Mouse (Mus musculus): ENCODE results near the gene Ide.

Gene Ide

DNA sequence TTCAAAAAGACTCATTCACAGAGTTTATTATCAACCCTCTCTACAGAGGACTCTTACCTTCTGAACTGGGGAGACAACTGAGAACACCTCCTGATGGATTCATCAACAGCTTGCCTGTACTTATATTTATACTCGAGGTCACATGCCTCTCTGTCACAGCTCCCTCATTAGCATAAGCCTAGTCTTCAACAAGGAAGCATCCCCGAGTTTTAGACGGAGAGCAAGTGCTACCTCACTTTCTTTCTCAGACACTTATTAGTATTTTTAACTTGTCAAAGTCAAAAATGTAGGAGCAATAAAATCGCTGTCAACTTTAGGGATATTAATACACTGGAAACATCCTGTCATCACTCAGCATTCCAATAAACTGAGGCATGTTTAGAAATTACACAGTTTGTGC lies at the start of gene Ide:
Ide (minus strand) TSS at position 101 of the 400 bp plus-strand sequence.
- DNase-seq, result no peak

- DNase-seq, result no peak
Measured at GRCm38 (mm10) chr19:37386126-37386525, 48.5 kb upstream of the Ide start.

- DNase-seq, result no peak
Measured at GRCm38 (mm10) chr19:37378816-37379215, 41.2 kb upstream of the Ide start.

GRCm38 (mm10) chr19:37377404-37377990 lies 39.8 kb upstream of the Ide start:
- no peak for DNase-seq

DNA sequence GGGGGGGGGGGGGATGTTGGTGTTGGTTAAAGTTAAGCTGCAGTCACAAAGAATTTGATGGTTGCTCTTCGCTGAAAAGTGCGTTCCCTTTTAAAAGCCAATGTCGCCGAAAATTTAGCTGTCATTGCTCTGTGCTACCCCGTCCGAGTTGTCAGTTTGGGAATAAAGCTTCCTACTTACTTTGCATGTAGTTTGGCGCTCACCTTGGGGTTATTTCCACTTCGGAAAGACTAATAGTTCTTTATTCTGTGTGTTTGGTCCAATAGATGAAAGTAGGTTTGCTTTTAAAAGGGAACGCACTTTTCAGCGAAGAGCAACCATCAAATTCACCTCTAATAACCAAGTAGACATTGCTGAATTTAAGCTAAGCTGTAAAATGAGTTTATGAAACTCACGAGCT lies 39.2 kb upstream of the Ide start:
- no peak for DNase-seq

DNA sequence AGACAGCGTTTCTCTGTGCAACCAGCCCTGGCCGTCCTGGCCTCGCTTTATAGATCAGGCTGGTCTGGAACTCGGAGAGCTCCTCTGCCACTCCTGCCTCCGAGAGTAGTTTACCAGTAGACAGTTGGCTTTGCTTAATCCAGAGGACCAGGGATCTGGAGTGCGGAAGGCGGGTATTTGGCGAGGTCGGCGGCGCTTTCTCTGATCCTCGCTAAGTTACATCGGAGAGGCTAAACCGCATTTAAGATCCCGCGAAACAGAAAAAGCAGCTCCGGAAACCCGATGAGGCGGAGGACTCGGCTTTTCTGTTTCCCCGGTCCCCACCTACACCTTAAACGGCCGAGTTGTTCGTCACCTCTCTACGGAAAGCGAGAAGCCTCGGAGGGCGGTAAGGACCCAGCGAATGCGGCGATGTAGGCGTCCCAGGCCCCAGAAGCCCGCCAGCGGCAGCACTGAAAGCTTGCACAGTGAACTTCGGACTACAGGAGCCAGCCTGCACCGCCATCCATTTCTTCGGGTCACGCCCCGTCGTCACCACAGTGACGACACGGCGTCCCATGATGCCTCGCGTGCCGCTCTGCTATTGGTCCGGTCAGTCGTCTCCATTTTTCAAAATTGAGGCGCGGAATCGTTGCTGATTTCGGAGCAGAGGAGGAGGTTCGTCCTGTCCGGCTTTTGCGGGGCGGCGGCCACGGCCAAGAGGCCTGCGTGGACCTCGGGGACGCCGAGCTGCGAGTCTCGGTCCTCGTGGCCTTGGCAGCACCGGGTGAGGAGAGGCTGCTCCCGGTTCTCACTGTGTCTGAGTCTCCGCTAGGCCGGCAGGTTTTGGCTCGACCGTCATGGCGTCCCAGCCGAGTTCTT lies 38.3 kb upstream of the Ide start, which contains the start of gene Kif11:
Kif11 (plus strand) TSS at position 649 of the 861 bp plus-strand sequence.
- peak; percentile 97 for DNase-seq

DNA sequence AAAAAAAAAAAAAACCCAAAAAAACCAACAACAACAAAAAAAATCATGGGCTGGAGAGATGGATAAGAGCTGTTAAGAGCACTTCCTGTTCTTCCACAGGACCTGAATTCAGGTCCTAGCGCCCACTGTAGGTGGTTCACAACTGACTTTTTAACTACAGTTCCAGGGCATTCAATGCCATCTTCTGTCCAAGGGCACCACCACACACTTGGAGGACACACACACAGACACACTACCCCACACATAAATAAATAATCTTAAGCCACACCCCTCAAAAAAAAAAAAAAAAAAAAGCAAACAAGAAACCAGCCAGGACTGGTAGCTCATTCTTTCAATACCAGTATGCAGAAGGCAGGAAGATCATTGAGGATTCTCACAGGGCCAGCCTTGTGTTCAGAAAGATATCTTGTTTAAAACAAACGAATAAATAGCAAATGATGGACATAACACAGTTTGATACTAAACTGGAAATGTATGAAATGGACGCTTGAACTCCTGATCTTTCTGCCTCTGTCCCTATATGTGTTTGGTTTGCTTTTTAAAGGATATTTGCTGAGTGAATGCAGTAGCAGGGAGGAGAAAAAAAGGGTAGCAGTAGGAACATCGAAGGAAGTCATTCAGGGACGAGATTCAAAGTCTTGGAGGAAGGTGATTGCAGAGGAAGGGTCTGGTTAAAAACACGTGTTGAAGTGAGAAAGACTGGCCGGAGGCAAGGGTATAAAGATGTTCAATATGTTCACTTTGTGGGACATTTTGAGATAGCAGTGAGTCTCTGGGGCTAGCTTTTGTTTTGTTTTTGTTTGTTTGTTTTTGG lies 37.5 kb upstream of the Ide start:
- no peak for DNase-seq

GRCm38 (mm10) chr19:37370356-37370755 lies 32.7 kb upstream of the Ide start:
- DNase-seq, result peak; percentile 11 to 23

- no peak for DNase-seq
Measured at GRCm38 (mm10) chr19:37369921-37370320, 32.3 kb upstream of the Ide start.

GRCm38 (mm10) chr19:37368990-37369389 lies 31.3 kb upstream of the Ide start:
- DNase-seq, result no peak

DNA sequence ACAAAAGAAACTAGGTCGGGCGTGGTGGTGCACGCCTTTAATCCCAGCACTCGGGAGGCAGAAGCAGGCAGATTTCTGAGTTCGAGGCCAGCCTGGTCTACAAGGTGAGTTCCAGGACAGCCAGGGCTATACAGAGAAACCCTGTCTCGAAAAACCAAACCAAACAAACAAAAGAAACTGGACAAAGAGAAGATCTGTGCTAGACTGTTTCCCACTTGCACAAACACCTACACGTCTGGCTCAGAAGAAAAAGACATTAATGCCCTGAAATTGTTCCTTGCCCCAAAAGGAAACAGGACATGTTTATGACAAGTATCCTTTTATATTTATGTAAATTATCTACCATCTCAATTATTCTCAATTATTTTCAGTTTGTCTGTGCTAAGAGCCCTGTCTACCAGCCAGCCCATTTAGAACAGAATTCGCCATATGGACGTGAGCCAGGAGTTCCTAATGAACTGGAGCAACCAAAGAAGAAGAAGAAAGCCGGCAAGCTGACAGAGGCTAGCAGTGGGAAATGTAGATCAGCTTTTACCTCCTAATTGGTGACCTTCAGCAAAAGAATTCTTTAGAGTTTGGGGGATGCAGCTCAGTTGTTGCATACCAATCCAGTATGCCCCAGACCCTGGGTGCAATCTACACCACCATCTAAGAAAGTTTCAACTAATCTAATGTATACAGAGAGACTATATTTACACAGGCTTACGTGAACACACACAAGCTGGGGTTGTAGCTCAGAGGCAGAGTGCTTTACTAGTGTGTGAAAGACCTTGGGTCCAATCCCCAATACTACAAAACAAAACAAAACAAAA lies 25.7 kb upstream of the Ide start:
- no peak for DNase-seq

DNA sequence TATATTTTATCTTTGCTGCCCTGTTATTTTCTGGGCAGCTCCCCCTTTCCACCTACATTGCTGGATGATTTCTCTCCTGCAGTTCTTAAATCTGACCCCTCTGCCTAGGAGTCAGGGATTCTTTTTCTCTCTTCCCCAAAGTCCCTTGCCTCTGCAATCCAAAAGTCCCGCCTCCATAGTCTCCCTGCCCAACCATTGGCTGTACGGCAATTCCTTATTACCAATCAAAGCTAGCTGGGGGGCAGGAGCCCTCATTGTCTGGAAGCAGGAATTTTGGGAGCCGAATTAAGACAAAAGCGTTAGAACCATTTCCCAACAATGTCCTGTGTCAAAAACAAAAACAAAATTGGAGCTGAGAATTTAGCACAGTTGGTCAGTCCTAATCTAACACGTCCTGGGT lies 24.9 kb upstream of the Ide start:
- DNase-seq, result no peak

GRCm38 (mm10) chr19:37360044-37360443 lies 22.4 kb upstream of the Ide start:
- no peak for DNase-seq

GRCm38 (mm10) chr19:37353331-37353730 lies 15.7 kb upstream of the Ide start:
- DNase-seq, result no peak

DNA sequence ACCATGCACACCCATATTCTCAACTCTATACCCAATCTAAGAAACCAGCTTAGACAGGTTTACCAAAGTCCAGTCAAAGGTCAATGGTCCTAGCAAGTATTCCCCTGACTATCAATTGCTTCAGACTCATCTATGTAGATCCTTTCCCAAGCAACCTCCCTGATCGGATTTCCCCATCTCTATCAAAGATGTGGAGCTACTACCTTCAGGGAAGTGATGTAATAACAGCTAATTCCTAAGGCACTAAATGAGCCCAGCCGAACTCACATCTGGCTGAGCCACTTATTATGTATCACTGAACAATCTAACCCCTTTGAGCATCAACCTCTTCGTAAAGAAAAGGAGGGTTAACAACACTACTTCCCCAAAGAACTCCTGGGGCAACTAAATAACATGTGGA lies 15.1 kb upstream of the Ide start:
- DNase-seq, result no peak

GRCm38 (mm10) chr19:37348952-37349351 lies 11.3 kb upstream of the Ide start:
- no peak for DNase-seq

DNA sequence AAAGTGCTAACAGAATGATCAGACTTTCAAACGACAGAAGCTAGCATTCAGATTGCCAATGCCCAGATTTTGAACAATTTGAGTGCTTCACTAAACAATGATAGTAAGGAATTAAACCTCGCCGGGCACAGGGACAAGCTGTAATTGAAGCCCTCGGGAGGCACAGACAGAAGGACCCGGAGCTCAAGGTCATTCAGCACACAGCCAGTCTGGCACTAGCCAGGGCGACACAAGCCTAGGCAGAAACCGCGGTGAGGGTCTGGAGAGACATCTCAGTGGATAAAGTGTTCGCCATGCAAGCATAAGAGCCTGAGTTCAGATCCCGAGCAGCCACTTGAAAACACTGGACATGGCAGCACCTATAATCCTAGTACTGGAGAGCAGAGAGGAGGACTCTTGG lies 10.7 kb upstream of the Ide start:
- no peak for DNase-seq

GRCm38 (mm10) chr19:37346258-37346657 lies 8.6 kb upstream of the Ide start:
- no peak for DNase-seq

DNA sequence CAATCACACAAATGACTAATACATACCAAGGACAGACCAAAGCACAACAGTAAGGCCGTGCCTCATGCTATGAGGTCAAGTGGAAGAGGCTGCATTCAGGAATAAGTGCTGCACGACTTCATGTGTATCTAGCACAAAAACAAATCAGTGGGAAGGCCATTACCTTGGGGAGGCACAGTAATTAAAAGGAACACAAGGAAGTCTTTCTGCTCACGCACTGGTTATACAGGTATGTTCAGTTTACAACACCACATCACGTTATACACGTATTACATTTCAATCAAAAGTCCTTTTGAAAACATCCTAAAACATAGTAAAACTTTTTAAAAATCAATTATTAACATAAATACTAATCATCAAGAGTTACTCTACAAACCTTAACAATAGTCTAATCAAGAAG lies 6.2 kb upstream of the Ide start:
- no peak for DNase-seq

- no peak for DNase-seq
Measured at GRCm38 (mm10) chr19:37340931-37341330, 3.3 kb upstream of the Ide start.

- no peak for DNase-seq
Measured at GRCm38 (mm10) chr19:37340495-37340894, 2.8 kb upstream of the Ide start.

DNA sequence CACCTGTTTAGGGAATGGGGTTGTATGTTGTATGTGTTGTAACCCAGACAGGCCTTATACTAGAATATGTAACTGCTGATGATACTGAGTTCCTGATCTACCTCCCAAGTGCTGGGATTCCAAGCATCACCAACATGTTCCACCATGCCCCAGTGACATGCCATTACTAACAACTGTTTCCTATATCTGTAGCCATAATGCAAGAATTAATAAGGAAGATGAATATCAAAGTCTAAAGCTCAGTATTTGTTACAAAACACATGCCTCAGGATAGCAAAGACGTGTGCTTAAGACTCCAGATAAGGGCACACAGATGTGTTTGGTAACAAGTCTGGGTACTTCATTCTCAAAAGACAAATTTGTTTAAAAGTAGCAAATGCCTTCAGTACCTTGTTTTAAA lies 2.3 kb downstream of the Ide start:
- no peak for DNase-seq

DNA sequence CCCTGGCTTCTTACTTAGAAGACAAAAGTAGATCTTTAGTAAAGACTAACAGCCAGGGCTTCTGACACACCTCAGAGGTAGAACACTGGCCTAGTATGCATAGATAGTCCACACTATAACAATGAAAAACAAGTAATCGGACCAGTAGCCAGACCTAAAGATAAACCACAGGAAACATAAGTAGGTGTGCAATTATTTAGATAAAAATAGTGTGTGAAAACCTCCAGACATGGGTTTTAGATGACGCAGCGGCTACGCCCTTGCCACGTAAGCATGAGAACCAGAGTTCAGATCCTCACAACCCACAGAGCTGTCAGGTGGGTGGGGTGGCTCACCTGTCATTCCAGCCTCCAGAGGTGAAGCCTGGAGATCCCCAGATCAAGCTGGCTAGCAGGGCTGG lies 4.3 kb downstream of the Ide start:
- DNase-seq, result no peak
